Mouse (Mus musculus): ENCODE data around the gene Nid1.
"Not testable (repeated sequence)": the region's sequence is repeated elsewhere in the genome, so short reads cannot be mapped to it uniquely, and the experiment has no call there.

Gene Nid1

DNA sequence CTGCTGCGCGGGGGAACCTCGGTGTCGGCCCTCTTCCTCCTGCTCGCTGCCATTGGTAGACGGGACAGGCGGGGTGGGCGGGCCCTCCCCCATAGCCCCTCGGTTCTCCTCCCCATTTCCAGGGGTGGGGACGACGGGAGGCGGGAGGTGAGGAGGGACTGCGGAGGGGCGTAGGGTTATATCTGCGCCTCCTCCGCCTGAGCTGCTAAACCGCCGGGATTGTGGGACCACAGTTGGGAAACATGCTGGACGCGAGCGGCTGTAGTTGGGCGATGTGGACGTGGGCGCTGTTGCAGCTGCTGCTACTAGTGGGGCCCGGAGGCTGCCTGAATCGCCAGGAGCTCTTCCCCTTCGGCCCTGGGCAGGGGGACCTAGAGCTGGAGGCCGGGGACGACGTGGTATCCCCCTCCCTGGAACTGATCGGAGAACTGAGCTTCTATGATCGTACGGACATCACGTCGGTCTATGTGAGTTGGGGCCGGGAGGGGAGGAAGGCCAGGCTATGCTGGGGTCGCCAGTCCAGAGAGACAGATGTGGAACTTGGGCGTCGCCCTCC is at the start of gene Nid1:
Nid1 (plus strand) TSS at position 92 of the 556 bp plus-strand sequence.
- DNase-seq (ENCODE audit: low spot score) = not testable (repeated sequence)

GRCm38 (mm10) chr13:13393228-13394095 is 43.9 kb upstream of the Nid1 start, which contains the start of gene Gpr137b:
Gpr137b (minus strand) TSS chr13:13394014.
- DNase-seq (ENCODE audit: low spot score) = peak; percentile 57

GRCm38 (mm10) chr13:13394096-13394395 is 43.3 kb upstream of the Nid1 start:
- peak; percentile 81 for DNase-seq (ENCODE audit: low spot score)

DNA sequence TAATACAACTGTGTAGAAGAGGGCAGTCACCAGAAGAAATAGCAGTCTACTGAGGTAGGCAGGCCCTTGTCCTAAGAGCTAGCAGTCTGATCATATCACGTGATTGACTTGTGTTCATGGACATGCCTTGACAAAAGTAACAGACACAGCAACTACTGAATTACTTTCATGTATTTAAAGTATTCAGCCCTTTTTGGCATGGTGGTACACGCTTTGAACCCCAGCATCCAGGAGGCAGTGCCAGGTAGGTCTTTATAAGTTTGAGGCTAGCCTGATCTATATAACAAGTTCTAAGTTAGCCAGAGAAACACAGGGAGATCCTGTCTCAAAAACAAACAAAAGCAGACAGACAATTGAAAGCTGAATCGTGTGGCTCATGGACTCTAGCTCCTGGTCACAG is 36.5 kb upstream of the Nid1 start:
- DNase-seq (ENCODE audit: low spot score) = not testable (repeated sequence)

GRCm38 (mm10) chr13:13402818-13403217 is 34.5 kb upstream of the Nid1 start:
- not testable (repeated sequence) for DNase-seq (ENCODE audit: low spot score)

GRCm38 (mm10) chr13:13403366-13403765 is 34.0 kb upstream of the Nid1 start:
- not testable (repeated sequence) for DNase-seq (ENCODE audit: low spot score)

DNA sequence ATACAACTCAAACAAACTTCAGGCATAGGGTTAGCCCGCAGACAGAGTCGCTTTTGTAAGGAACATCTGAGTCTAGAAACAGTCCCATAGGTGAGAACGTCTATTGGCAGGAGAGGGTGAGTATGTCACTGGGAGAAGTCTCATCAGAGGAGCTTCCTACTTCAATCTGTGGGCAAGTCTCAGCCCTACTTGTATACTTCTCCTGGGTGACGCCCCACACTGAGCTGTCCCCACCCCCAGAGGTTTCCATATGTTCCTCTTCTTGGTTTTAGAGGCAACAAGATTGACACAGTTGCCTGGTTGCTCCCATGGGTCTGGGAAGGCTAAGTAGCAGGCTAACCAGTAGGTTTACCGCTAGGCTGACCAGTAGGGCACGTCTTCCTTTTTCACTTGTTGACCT is 33.5 kb upstream of the Nid1 start:
- DNase-seq (ENCODE audit: low spot score) = not testable (repeated sequence)

DNA sequence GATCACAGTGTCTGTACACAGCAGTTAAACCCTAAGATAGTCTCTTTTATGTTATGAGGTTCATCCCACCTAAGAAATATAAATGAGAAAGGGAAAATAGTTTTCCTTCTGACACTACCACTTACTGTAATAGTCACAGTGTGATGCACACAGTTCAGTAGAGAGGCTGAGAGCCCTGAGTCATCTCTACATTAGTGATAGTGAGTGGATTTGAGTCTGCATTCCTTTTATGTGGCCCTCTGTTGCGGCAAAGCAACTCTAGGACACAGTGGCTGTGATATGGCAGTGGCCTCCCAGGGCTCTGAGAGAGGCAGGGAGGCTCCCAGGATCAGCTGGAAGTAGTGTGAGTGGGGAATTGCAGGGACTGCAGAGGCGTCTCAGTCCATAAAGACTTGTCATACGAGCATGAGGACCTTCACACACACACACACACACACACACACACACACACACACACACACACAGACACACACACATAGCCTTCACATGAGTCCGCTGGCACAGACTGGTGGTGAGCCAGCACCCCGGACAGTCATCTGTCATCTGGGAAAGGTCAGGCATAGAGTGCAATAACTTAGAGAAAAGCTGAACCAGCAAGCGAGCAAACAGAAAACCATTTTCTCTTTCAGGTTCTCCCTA is 32.7 kb upstream of the Nid1 start:
- DNase-seq (ENCODE audit: low spot score) = not testable (repeated sequence)

DNA sequence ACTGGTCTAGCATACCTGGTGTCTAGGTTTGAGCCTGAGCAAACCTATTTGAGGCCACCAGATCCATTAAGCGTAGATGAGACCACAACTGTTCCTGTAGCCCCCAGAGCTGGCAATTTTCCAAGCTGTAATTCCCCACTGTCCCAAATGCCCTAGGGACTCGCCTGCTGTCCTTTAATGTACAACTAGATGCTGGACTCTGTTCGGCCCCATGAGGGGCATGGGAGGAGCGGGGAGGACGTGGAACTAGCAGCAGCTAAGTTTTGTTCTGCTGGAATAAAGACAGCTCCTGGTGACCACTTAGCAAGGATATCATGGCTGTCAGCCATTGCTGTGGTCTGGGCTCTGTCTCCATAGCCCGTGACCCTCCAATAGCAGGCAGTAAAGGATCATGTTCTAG is 31.8 kb upstream of the Nid1 start:
- DNase-seq (ENCODE audit: low spot score) = not testable (repeated sequence)

- no peak for DNase-seq (ENCODE audit: low spot score)
These were observed 23.1 kb upstream of the Nid1 start for GRCm38 (mm10) chr13:13414206-13414605.

GRCm38 (mm10) chr13:13415120-13416006 is 22.0 kb upstream of the Nid1 start:
- DNase-seq (ENCODE audit: low spot score) = peak; percentile 69

DNA sequence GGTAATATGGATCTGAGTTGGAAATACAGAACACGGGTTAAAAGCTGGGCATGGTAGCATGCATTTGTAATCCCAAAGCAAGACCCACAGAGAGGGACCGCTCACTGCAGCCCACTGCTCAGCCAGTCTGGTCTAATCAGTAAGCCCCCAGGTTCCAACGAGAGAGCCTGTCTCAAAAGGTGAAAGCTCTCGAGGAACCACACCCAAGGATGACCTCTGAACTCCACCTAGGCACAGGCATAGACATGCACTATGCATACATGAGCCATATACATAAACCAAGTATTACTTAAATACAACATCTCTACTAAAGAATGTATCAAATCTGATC is 21.4 kb upstream of the Nid1 start:
- DNase-seq (ENCODE audit: low spot score) = not testable (repeated sequence)

GRCm38 (mm10) chr13:13418859-13419258 is 18.5 kb upstream of the Nid1 start:
- not testable (repeated sequence) for DNase-seq (ENCODE audit: low spot score)

- DNase-seq (ENCODE audit: low spot score) = not testable (repeated sequence)
These were observed 14.1 kb upstream of the Nid1 start for GRCm38 (mm10) chr13:13423301-13423700.

DNA sequence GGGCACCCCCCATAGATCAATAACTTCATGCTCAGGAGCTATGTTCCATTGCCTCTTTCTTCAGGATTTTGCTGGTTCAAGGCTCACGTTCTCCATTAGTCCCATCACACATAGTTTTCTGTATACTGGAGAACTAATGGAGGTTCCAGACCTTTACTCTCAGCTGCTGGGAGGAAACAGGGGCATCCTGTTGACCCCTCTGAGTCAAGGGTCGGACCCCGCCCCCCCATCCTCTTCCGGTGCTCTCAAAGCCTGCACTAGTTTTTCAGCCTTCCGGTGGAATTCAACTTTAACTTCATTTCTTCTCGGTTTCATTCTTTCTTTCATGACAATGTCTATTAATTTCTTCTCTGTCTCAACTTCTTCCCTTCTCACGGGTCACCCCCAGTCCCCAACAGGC is 1.2 kb upstream of the Nid1 start:
- not testable (repeated sequence) for DNase-seq (ENCODE audit: low spot score)

DNA sequence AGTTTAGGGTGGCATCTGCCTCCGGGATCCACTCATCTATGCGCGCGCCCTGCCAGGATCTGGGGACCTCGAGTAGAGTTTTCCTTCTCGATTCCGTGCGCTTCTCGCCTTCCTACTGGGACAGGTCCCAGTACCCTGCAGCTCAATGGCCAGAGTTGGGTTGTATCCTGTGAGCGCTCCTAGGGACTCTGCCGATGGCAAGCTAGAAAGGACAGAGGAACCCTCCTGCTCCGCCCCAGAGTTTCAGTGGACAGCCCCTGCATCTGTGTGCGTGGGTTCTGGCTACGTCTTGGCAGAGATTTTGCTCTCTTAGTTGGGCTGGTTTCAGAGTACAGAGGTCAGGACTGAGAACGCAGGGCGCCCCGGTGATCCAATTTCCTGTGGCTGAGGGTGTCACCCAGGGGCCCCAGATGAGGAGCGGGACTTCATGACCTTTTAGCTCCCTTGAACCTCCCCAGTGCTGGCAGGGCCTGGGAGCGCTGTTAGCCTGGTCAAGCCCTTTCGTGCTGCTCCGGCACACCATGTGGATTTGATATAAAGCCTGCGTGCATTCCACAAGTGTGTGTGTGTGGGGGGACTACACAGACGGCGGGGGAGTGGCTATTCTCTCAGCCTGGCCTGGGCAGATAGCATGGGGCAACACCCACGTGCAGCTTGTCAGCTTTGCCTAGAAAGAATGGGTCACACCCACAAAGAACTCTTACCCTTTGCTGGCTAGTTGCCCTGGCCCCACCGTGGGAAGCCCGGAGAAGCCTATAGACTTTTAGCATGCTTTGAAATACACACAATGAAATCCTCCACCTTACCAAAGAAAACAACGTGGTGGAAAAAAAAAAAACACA is 982 bp downstream of the Nid1 start:
- peak; percentile 18 for DNase-seq (ENCODE audit: low spot score)

DNA sequence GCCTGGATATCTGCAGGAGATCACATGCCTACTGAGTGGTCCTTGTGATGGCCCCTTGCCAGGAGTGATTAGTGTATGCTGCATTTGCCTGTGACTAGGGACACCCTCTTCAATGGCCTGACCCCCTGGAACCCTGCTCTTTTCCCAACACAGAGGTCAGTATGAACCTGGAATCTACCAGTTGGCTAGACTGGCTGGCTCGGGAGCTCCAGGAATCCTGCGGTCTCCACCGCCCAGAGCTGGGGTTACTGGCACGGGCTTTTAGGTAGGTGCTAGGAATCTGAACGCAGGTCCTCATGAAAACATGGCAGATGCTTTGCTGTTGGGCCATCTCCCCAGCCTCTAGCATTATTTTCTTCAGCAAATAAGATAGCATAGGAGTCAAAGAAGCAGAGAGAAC is 8.2 kb downstream of the Nid1 start:
- not testable (repeated sequence) for DNase-seq (ENCODE audit: low spot score)

DNA sequence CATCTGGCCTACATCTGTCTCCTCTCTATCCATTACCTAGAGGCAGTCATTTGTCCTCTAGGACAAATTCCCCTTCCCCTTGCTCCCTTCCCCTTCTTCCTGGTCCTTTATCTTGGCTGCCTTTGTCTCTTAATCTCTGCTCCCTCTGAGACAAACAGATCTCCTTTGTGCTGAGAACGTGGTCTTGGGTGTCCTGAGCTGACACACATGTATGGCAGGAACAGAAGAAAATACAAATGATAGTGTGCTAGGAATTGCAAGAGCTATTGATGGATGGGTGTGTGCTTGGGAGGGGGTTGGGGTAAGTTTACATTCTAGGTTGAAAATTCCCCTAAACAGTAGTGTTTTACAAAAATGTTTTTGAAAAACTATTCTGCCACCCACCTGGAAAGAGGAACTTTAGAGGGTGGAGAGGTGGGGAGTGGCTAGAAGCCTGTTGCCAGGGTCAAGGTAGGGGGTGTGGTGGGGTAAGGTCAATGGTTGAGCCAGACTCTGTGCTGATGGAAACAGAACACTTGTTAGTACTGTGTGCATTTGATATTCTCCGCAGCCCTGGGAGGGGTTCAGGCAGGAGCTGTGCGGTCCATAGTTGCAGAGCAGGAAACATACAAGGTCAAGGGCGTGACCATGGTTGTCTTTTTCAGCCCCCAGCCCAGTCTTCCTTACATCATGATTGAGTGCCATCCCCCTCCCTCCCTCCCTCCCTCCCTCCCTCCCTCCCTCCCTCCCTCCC is 9.5 kb downstream of the Nid1 start:
- DNase-seq (ENCODE audit: low spot score) = not testable (repeated sequence)

- not testable (repeated sequence) for DNase-seq (ENCODE audit: low spot score)
These were observed 12.6 kb downstream of the Nid1 start for GRCm38 (mm10) chr13:13449981-13450380.

- DNase-seq (ENCODE audit: low spot score) = not testable (repeated sequence)
These were observed 13.6 kb downstream of the Nid1 start for GRCm38 (mm10) chr13:13450931-13451330.
